Mouse (Mus musculus) limb, embryonic 11.5 days (tissue): ENCODE measurements around the gene Adh6a. TPM values are rescaled to one million over a fixed set of nuclear protein-coding genes. Genes with fewer than 3 reads are reported as not detected.
"Not testable (repeated sequence)": the region's sequence is repeated elsewhere in the genome, so short reads cannot be mapped to it uniquely, and the experiment has no call there.

ENCODE experiments used
- ATAC-seq: fragments of 200-750 bp; cut with Nextera tagmentation; 2 replicates; pipeline ENCODE4 v1.8.0; 2017; ENCODE audit warnings: low read depth; ENCODE audit not compliant: insufficient number of reproducible peaks, low FRiP score, low TSS enrichment
- DNase-seq: peaks from one replicate; pipeline ENCODE4 v3.0.0-alpha.2; 2015; ENCODE audit warnings: low spot score
- H3K27ac ChIP-seq: fragments of 300-500 bp; sonication (generic); replicated peaks from 2 replicates; pipeline ENCODE4 v1.5.1; 2014; ENCODE audit warnings: low read depth, mild to moderate bottlenecking, low read length
- H3K27me3 ChIP-seq: fragments of 300-500 bp; sonication (generic); 2 replicates; pipeline ENCODE4 v1.6.1; 2014; ENCODE audit warnings: mild to moderate bottlenecking, low read length, mixed read lengths; ENCODE audit not compliant: control insufficient read depth, insufficient read depth
- H3K36me3 ChIP-seq: fragments of 300-500 bp; sonication (generic); 2 replicates; pipeline ENCODE4 v1.6.1; 2014; ENCODE audit warnings: mild to moderate bottlenecking, low read length, moderate library complexity, mixed read lengths; ENCODE audit not compliant: control insufficient read depth, insufficient read depth
- H3K4me1 ChIP-seq: fragments of 300-500 bp; sonication (generic); 2 replicates; pipeline ENCODE4 v1.6.1; 2014; ENCODE audit warnings: low read length, mixed read lengths; ENCODE audit not compliant: control insufficient read depth, insufficient read depth
- H3K4me2 ChIP-seq: fragments of 300-500 bp; sonication (generic); 2 replicates; pipeline ENCODE4 v1.6.1; 2014; ENCODE audit warnings: low read depth, mild to moderate bottlenecking, moderate library complexity; ENCODE audit not compliant: severe bottlenecking
- H3K4me3 ChIP-seq: fragments of 300-500 bp; sonication (generic); 2 replicates; pipeline ENCODE4 v1.5.1; 2014; ENCODE audit warnings: low read depth, low read length
- H3K9ac ChIP-seq: fragments of 300-500 bp; sonication (generic); 2 replicates; pipeline ENCODE4 v1.6.1; 2014; ENCODE audit warnings: mild to moderate bottlenecking, low read length
- H3K9me3 ChIP-seq: fragments of 300-500 bp; sonication (generic); 2 replicates; pipeline ENCODE4 v1.6.1; 2016; ENCODE audit warnings: low read length; ENCODE audit not compliant: control insufficient read depth
- WGBS: fragments of 180-500 bp; shearing (Covaris S2); extraction: QIAGEN DNeasy Blood & Tissue Kit; methylation state at CpG from one replicate; pipeline ENCODE4 v1.1.7; 2014; 5-methylcytosine and 5-hydroxymethylcytosine counted together
- polyA plus RNA-seq: library from polyadenylated mRNA; unstranded; fragments of >200 nt; fragmentation: Nextera tagmentation; extraction: Ambion mirVana; gene quantifications from 2 replicates; pipeline ENCODE4 v1.2.1, GENCODE M21; 2014

Gene Adh6a
- polyA plus RNA-seq, 1 experiment from 2014 or later = not detected

GRCm38 (mm10) chr3:138362920-138363319 lies 49.8 kb downstream of the Adh6a start:
- H3K4me2 ChIP-seq = no peak overlapping the region
- H3K27ac ChIP-seq = no peak overlapping the region
- H3K9me3 ChIP-seq = no peaks in the 10 kb centered on the region
- H3K36me3 ChIP-seq = no peaks in the 10 kb centered on the region
- ATAC-seq (no peak), DNase-seq (no peak)
- WGBS = 84% methylated on average over 2 of the region's 2 CpGs
- no peaks in the 10 kb centered on the region for H3K4me1 ChIP-seq
- H3K4me3 ChIP-seq = no peak overlapping the region
- H3K27me3 ChIP-seq = no peaks in the 10 kb centered on the region
- H3K9ac ChIP-seq = no peak overlapping the region

GRCm38 (mm10) chr3:138366181-138366580 lies 53.1 kb downstream of the Adh6a start:
- 70% methylated on average over 2 of the region's 2 CpGs for WGBS
- H3K4me2 ChIP-seq = no peak overlapping the region

GRCm38 (mm10) chr3:138369546-138369945 lies 56.5 kb downstream of the Adh6a start:
- Histone ChIP-seq H3K9ac (no peak overlapping the region), H3K27ac (no peak overlapping the region), H3K36me3 (no peaks in the 10 kb centered on the region), H3K9me3 (no peaks in the 10 kb centered on the region), H3K4me1 (no peaks in the 10 kb centered on the region), H3K27me3 (no peaks in the 10 kb centered on the region), H3K4me2 (no peak overlapping the region), H3K4me3 (no peak overlapping the region)
- no peak for ATAC-seq
- DNase-seq = no peak
- 84% methylated on average over 1 of the region's 1 CpGs for WGBS

More at GRCm38 (mm10) chr3:138366181-138366580, 53.1 kb downstream of the Adh6a start:
- H3K9me3 ChIP-seq = no peaks in the 10 kb centered on the region
- H3K27ac ChIP-seq = no peak overlapping the region
- no peaks in the 10 kb centered on the region for H3K4me1 ChIP-seq
- H3K36me3 ChIP-seq = no peaks in the 10 kb centered on the region
- no peak overlapping the region for H3K4me3 ChIP-seq
- ATAC-seq (no peak), DNase-seq (no peak)
- H3K27me3 ChIP-seq = no peaks in the 10 kb centered on the region
- no peak overlapping the region for H3K9ac ChIP-seq

GRCm38 (mm10) chr3:138370289-138370688 lies 57.2 kb downstream of the Adh6a start:
- not testable (repeated sequence) for H3K4me1 ChIP-seq, H3K27ac ChIP-seq, H3K27me3 ChIP-seq, ATAC-seq, H3K4me3 ChIP-seq, H3K9me3 ChIP-seq, H3K9ac ChIP-seq, DNase-seq, H3K36me3 ChIP-seq, H3K4me2 ChIP-seq
- 67% methylated on average over 4 of the region's 4 CpGs for WGBS

- ATAC-seq = no peak
- 92% methylated on average over 4 of the region's 4 CpGs for WGBS
Observed at GRCm38 (mm10) chr3:138373920-138374319, 60.8 kb downstream of the Adh6a start.

GRCm38 (mm10) chr3:138375148-138375547 lies 62.1 kb downstream of the Adh6a start:
- DNase-seq (no peak), ATAC-seq (no peak)
- WGBS = 84% methylated on average over 2 of the region's 2 CpGs
- Histone ChIP-seq H3K9me3 (no peaks in the 10 kb centered on the region), H3K9ac (no peak overlapping the region), H3K36me3 (no peaks in the 10 kb centered on the region), H3K4me1 (no peaks in the 10 kb centered on the region), H3K4me2 (no peak overlapping the region), H3K4me3 (no peak overlapping the region), H3K27me3 (no peaks in the 10 kb centered on the region), H3K27ac (no peak overlapping the region)

More at GRCm38 (mm10) chr3:138373920-138374319, 60.8 kb downstream of the Adh6a start:
- Histone ChIP-seq H3K27me3 (no peaks in the 10 kb centered on the region), H3K36me3 (no peaks in the 10 kb centered on the region), H3K9ac (no peak overlapping the region), H3K27ac (no peak overlapping the region), H3K4me1 (no peaks in the 10 kb centered on the region), H3K4me3 (no peak overlapping the region), H3K4me2 (no peak overlapping the region), H3K9me3 (no peaks in the 10 kb centered on the region)
- DNase-seq = no peak

Other genes starting within 250 kb of the Adh6a start
- gene 1110002E22Rik, start 248.2 kb upstream of the Adh6a start, polyA plus RNA-seq = 0.16 and 0.18 TPM in 2 replicates
- gene Gm5105, start 245.9 kb upstream of the Adh6a start, polyA plus RNA-seq = not detected in 2 replicates
- 18.0 and 20.3 TPM in 2 replicates for gene Trmt10a, start 169.8 kb upstream of the Adh6a start, polyA plus RNA-seq
- gene Mttp, start 168.3 kb upstream of the Adh6a start, polyA plus RNA-seq = 8.2 and 9.1 TPM in 2 replicates
- gene 4930579F01Rik, start 119.5 kb upstream of the Adh6a start, polyA plus RNA-seq = not detected in 2 replicates
- gene Adh7, start 95.5 kb upstream of the Adh6a start, polyA plus RNA-seq = not detected in 2 replicates
- gene Adh1, start 52.3 kb upstream of the Adh6a start, polyA plus RNA-seq = 1.3 and 1.6 TPM in 2 replicates
- gene Adh6b, start 28.5 kb downstream of the Adh6a start, polyA plus RNA-seq = 0.45 and 0.87 TPM in 2 replicates
- not detected in 2 replicates for gene Adh4, start 102.2 kb downstream of the Adh6a start, polyA plus RNA-seq
- gene Adh5, start 129.8 kb downstream of the Adh6a start, polyA plus RNA-seq = 243 and 245 TPM in 2 replicates
- gene Metap1, start 176.2 kb downstream of the Adh6a start, polyA plus RNA-seq = 52.4 and 55.3 TPM in 2 replicates
- 546 and 557 TPM in 2 replicates for gene Eif4e, start 212.9 kb downstream of the Adh6a start, polyA plus RNA-seq